Mouse (Mus musculus): ENCODE results near the gene Clip2. TPM values are rescaled to one million over a fixed set of nuclear protein-coding genes. Genes with fewer than 3 reads are reported as not detected.
"Not testable (repeated sequence)": the region's sequence is repeated elsewhere in the genome, so short reads cannot be mapped to it uniquely, and the experiment has no call there.

The Clip2 gene
- total and polyA plus RNA-seq, 2 experiments from 2014 or later, result 13.1 to 153 TPM

DNA sequence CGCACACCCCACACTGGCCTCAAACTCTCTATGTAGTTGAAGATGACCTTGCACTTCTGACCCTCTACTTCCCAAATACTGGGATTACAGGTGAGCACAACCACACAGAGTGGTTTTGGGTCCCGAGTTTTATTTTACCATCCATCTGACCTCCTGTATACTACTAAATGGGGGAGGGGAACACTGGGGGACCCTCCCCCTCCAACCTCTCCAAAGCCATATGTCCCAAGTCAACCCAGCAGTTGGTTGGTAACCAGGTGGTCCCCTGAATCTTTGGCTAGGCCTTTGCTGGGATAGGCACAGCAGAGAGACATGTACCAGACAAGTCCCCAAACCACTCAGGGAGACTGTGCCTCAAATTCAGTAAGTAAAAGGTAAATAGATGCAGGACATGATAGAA is 94.9 kb downstream of the Clip2 start:
- Histone ChIP-seq H3K4me1 (ENCODE audit: insufficient read depth, low read length) (peaks cover 3% of the 10 kb centered on the region; the same call in 1 of the 2 replicates), H3K4me2 (ENCODE audit: low read depth, low read length, poor library complexity, severe bottlenecking) (0 out of 2 replicates have a peak overlapping the region, but pooled peaks have one; percentile 81), H3K36me3 (ENCODE audit: insufficient read depth, low read length) (no peaks in the 10 kb centered on the region), H3K9ac (replicated peaks; ENCODE audit: low read length, poor library complexity, severe bottlenecking) (no peak overlapping the region), H3K9me3 (ENCODE audit: low read length) (no peaks in the 10 kb centered on the region), H3K27me3 (ENCODE audit: insufficient read depth, low read length) (no peaks in the 10 kb centered on the region), H3K27ac (ENCODE audit: low read depth, low read length) (peak overlapping the region; percentile 89; the same call in 1 of the 2 replicates), H3K4me3 (ENCODE audit: low read depth, low read length) (peak overlapping the region; percentile 68; the same call in 1 of the 2 replicates)
- no peak for TF ChIP-seq CTCF (IDR thresholded peaks at IDR 0.05)
- no peak for ATAC-seq (ENCODE audit: low FRiP score)
- 93% methylated on average over 2 of the region's 2 CpGs for WGBS
- DNase-seq (ENCODE audit: low spot score), result no peak

DNA sequence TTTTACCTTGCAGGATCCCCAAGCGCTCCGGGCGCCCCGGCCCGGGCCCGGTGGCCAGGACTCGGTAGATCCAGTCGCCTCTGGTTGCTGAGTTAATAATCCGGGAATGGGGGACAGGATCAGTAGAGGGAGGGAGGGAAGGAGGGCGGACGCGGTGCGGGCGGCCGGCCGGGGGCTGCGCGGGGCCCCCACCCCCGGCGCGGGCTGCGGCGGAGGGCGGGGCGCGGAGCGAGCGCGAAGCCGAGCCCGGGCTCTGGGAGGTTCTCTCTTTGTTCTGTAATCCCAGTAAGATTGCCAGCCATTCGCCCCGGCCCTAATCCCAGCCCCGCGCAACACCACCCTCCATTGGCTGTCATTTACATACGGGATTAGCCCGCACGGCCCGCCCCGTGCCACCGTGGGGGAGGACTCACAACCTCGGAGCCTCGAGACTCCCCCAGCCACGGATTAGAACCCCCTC is 95.7 kb downstream of the Clip2 start, which contains the start of gene Gtf2ird1:
Gtf2ird1 (minus strand) TSS at position 214 of the 460 bp plus-strand sequence.
- Histone ChIP-seq H3K27me3 (ENCODE audit: insufficient read depth, low read length) (no peaks in the 10 kb centered on the region), H3K4me1 (ENCODE audit: insufficient read depth, low read length) (peaks cover 3% of the 10 kb centered on the region; the same call in 1 of the 2 replicates), H3K4me3 (ENCODE audit: low read depth, low read length) (peak within 1 kb of the TSS; percentile 68), H3K4me2 (ENCODE audit: low read depth, low read length, poor library complexity, severe bottlenecking) (peak within 1 kb of the TSS; percentile 81), H3K27ac (ENCODE audit: low read depth, low read length) (peak within 1 kb of the TSS; percentile 89), H3K9me3 (ENCODE audit: low read length) (no peaks in the 10 kb centered on the region), H3K36me3 (ENCODE audit: insufficient read depth, low read length) (no peaks in the 10 kb centered on the region), H3K9ac (replicated peaks; ENCODE audit: low read length, poor library complexity, severe bottlenecking) (peak within 1 kb of the TSS; percentile 91)
- peak; percentile 91 for ATAC-seq (ENCODE audit: low FRiP score)
- WGBS, result 2% methylated on average over 22 of the region's 44 CpGs
- TF ChIP-seq CTCF (IDR thresholded peaks at IDR 0.05), result no peak
- DNase-seq (ENCODE audit: low spot score), result peak; percentile 88

DNA sequence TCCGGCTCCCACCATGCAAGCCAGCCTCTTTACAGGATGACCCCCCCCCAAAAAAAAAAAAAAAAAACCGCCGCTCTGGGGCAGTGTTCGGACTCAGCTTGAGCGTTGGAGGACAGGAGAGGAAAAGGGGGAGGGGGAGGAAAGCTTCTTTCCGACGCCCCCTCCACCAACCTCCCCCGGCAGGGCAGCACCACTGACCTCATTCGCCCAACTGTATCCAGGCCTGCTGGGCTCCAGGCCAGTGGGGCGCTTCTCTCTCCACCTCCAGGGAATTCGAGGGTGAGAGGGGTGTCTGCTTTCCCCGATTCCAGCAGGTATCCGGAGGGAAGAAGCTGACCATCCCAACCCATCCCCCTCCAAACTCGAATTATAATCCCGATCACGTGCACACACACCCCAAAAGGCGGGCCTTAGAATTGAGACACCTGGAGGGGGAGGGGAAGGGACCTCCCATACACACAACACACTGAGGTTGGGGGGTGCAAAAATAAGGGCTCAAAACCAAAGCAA is 96.3 kb downstream of the Clip2 start:
- DNase-seq (ENCODE audit: low spot score) (peak; percentile 80), ATAC-seq (ENCODE audit: low FRiP score) (peak; percentile 65)
- peaks cover 3% of the 10 kb centered on the region; the same call in 1 of the 2 replicates for H3K4me1 ChIP-seq (ENCODE audit: insufficient read depth, low read length)
- no peak for TF ChIP-seq CTCF (IDR thresholded peaks at IDR 0.05)
- no peaks in the 10 kb centered on the region for H3K9me3 ChIP-seq (ENCODE audit: low read length)
- WGBS, result 1% methylated on average over 13 of the region's 17 CpGs
- peak overlapping the region; percentile 81 for H3K4me2 ChIP-seq (ENCODE audit: low read depth, low read length, poor library complexity, severe bottlenecking)
- no peaks in the 10 kb centered on the region for H3K27me3 ChIP-seq (ENCODE audit: insufficient read depth, low read length)
- H3K9ac ChIP-seq (replicated peaks; ENCODE audit: low read length, poor library complexity, severe bottlenecking), result peak overlapping the region; percentile 91
- H3K36me3 ChIP-seq (ENCODE audit: insufficient read depth, low read length), result no peaks in the 10 kb centered on the region
- peak overlapping the region; percentile 68 for H3K4me3 ChIP-seq (ENCODE audit: low read depth, low read length)
- peak overlapping the region; percentile 89 for H3K27ac ChIP-seq (ENCODE audit: low read depth, low read length)

DNA sequence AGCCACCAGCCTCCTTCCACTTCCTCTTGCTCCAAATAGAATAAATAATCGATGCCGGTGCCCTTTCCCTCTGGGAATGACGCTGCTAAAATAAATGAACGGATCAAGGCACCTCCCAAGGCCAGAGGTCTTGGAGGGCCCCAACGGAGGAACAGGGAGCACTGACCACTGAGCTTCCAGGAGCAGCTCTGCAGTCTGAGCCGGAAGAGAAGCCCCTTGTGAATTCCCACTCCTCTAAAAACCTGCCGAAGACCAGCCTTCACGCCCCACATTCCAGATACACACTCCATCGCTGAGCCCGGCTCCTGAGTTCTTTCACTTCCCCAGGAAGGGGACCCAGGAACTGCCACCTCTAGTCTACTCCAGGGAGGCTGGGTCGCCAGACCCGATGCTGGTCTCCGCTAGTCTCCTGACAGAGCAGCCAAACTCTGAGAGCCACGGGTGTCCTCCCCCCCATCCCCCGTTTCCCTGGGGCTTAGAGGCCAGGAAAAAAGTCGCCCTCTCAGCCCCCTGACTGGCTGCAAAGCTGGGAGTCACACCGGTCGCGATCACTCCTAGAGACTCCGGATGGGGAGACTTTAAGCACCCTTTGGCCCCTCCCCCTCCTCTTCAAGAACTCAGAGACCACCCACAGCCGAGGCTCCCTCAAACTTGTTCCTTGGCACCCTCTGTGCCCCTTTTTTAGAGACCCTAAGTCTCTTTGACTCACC is 96.9 kb downstream of the Clip2 start:
- H3K4me3 ChIP-seq (ENCODE audit: low read depth, low read length), result peak overlapping the region; percentile 68
- H3K9me3 ChIP-seq (ENCODE audit: low read length), result no peaks in the 10 kb centered on the region
- no peak for TF ChIP-seq CTCF (IDR thresholded peaks at IDR 0.05)
- peak overlapping the region; percentile 91 for H3K9ac ChIP-seq (replicated peaks; ENCODE audit: low read length, poor library complexity, severe bottlenecking)
- H3K27me3 ChIP-seq (ENCODE audit: insufficient read depth, low read length), result no peaks in the 10 kb centered on the region
- ATAC-seq (ENCODE audit: low FRiP score) (peak; percentile 29; the same call in 1 of the 2 replicates), DNase-seq (ENCODE audit: low spot score) (peak; percentile 40)
- peak overlapping the region; percentile 89 for H3K27ac ChIP-seq (ENCODE audit: low read depth, low read length)
- H3K36me3 ChIP-seq (ENCODE audit: insufficient read depth, low read length), result no peaks in the 10 kb centered on the region
- under 1% methylated on average over 21 of the region's 21 CpGs for WGBS
- peaks cover 3% of the 10 kb centered on the region; the same call in 1 of the 2 replicates for H3K4me1 ChIP-seq (ENCODE audit: insufficient read depth, low read length)
- H3K4me2 ChIP-seq (ENCODE audit: low read depth, low read length, poor library complexity, severe bottlenecking), result peak overlapping the region; percentile 81

DNA sequence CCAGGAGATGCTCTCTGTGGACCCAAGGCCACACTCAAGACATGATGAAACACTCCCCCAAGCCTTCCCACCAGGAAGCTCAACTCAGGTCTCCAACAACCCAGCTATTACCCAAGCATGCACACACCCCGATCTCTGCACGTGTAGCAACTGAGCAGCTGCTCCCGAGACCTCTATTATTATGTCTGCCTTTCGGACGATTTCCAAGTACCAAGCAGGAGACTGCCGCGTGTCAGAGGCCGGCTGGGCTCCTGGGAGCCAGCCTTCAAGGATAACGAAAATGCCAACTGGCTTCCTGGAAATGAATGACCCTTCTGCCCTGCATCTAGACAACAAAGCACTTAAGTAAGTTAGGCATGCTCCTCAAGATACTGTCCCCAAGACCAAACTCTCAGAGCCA is 97.8 kb downstream of the Clip2 start:
- no peaks in the 10 kb centered on the region for H3K36me3 ChIP-seq (ENCODE audit: insufficient read depth, low read length)
- no peaks in the 10 kb centered on the region for H3K9me3 ChIP-seq (ENCODE audit: low read length)
- H3K4me3 ChIP-seq (ENCODE audit: low read depth, low read length), result peak overlapping the region; percentile 68
- ATAC-seq (ENCODE audit: low FRiP score) (no peak), DNase-seq (ENCODE audit: low spot score) (no peak)
- 13% methylated on average over 9 of the region's 9 CpGs for WGBS
- H3K9ac ChIP-seq (replicated peaks; ENCODE audit: low read length, poor library complexity, severe bottlenecking), result peak overlapping the region; percentile 91
- no peak overlapping the region for H3K27ac ChIP-seq (ENCODE audit: low read depth, low read length)
- H3K4me2 ChIP-seq (ENCODE audit: low read depth, low read length, poor library complexity, severe bottlenecking), result peak overlapping the region; percentile 81
- peaks cover 3% of the 10 kb centered on the region; the same call in 1 of the 2 replicates for H3K4me1 ChIP-seq (ENCODE audit: insufficient read depth, low read length)
- H3K27me3 ChIP-seq (ENCODE audit: insufficient read depth, low read length), result no peaks in the 10 kb centered on the region
- TF ChIP-seq CTCF (IDR thresholded peaks at IDR 0.05), result no peak

DNA sequence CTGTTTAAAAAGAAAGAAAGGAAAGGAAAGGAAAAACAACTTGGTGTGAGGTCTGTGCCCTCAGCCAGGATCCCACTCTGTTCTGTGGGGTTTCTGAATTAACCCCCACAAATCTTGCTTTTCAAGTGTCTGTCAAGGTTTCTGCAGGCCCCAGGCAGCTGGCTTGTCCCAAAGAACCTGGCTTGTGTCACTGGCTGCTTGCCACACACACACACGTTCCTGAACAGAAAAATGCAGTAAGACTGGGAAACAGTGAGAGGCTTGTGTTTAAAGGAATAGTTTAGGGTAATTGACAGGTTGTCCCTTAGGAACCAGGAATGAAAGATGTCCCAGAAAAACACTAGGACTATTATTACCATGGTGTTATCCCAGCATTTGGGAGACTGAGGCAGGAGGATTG is 98.7 kb downstream of the Clip2 start:
- ATAC-seq (ENCODE audit: low FRiP score), result no peak
- no peaks in the 10 kb centered on the region for H3K36me3 ChIP-seq (ENCODE audit: insufficient read depth, low read length)
- no peak overlapping the region for H3K27ac ChIP-seq (ENCODE audit: low read depth, low read length)
- 17% methylated on average over 1 of the region's 1 CpGs for WGBS
- H3K9ac ChIP-seq (replicated peaks; ENCODE audit: low read length, poor library complexity, severe bottlenecking), result no peak overlapping the region
- DNase-seq (ENCODE audit: low spot score), result peak; percentile 60
- H3K4me1 ChIP-seq (ENCODE audit: insufficient read depth, low read length), result peaks cover 3% of the 10 kb centered on the region; the same call in 1 of the 2 replicates
- no peaks in the 10 kb centered on the region for H3K27me3 ChIP-seq (ENCODE audit: insufficient read depth, low read length)
- H3K4me3 ChIP-seq (ENCODE audit: low read depth, low read length), result peak overlapping the region; percentile 68; the same call in 1 of the 2 replicates
- H3K4me2 ChIP-seq (ENCODE audit: low read depth, low read length, poor library complexity, severe bottlenecking), result peak overlapping the region; percentile 81; the same call in 1 of the 2 replicates
- no peaks in the 10 kb centered on the region for H3K9me3 ChIP-seq (ENCODE audit: low read length)
- TF ChIP-seq CTCF (IDR thresholded peaks at IDR 0.05), result no peak

DNA sequence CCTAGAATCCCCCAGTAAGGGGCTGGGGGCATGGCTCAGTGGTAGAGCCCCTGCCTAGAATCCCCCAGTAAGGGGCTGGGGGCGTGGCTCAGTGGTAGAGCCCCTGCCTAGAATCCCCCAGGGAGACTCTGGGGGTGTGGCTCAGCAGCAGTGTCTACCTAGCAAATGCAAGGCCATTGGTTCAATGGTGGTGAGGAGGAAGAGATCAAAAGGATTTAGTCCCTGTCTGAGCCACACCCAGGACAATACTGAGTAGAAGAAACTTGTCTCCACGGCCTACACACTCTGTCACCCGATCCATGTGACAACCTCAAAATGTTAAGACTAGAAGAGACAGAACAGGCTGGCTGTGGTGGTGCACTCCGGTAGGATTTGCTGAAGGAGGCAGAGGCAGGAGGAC is 105.5 kb downstream of the Clip2 start:
- H3K4me1 ChIP-seq (ENCODE audit: insufficient read depth, low read length); H3K9me3 ChIP-seq (ENCODE audit: low read length); H3K4me2 ChIP-seq (ENCODE audit: low read depth, low read length, poor library complexity, severe bottlenecking); H3K27ac ChIP-seq (ENCODE audit: low read depth, low read length); DNase-seq (ENCODE audit: low spot score); H3K4me3 ChIP-seq (ENCODE audit: low read depth, low read length); H3K27me3 ChIP-seq (ENCODE audit: insufficient read depth, low read length); ATAC-seq (ENCODE audit: low FRiP score); H3K9ac ChIP-seq (replicated peaks; ENCODE audit: low read length, poor library complexity, severe bottlenecking); H3K36me3 ChIP-seq (ENCODE audit: insufficient read depth, low read length): not testable (repeated sequence)
- 99% methylated on average over 4 of the region's 4 CpGs for WGBS

All from midbrain, postnatal 0 days (tissue).